Mouse (Mus musculus): ENCODE data around the gene Cd200r4. TPM values are rescaled to one million over a fixed set of nuclear protein-coding genes. Genes with fewer than 3 reads are reported as not detected.
"Not testable (repeated sequence)": the region's sequence is repeated elsewhere in the genome, so short reads cannot be mapped to it uniquely, and the experiment has no call there.

Gene Cd200r4
- total RNA-seq, 2 experiments from 2014 or later = not detected

GRCm38 (mm10) chr16:44833189-44833588, 21.7 kb downstream of the Cd200r4 start:
- DNase-seq (ENCODE audit: low spot score); intact Hi-C loops (cut with DNase I): not testable (repeated sequence)

- DNase-seq (ENCODE audit: low spot score) = no peak
- intact Hi-C loops (cut with DNase I) = no loop called here
Observed at GRCm38 (mm10) chr16:44866797-44867196, 55.3 kb downstream of the Cd200r4 start, which contains the start of gene Cd200r2. Cd200r2 (plus strand) TSS chr16:44867097.

DNA sequence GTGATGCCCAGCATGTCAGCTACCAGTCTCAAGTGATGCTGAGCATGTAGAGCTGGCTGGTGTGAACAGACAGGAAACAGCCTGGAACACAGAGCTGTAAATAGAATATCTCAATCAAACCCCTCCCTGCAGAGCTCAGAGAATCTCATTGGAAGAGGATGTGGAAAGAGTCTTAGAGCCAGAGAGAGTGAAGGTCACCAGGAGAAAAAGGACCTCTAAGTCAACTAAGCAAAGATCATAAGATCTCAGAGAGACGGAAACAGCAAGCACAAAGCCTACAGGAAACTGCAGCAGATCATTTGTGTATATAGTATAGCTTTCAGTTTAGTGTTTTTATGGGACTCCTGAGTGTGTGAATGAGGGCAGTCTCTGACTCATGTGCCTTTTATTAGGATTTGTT, 63.6 kb downstream of the Cd200r4 start:
- DNase-seq (ENCODE audit: low spot score) = no peak
- intact Hi-C loops (cut with DNase I) = no loop called here

GRCm38 (mm10) chr16:44876625-44877024, 65.1 kb downstream of the Cd200r4 start:
- DNase-seq (ENCODE audit: low spot score) = no peak
- intact Hi-C loops (cut with DNase I) = no loop called here

DNA sequence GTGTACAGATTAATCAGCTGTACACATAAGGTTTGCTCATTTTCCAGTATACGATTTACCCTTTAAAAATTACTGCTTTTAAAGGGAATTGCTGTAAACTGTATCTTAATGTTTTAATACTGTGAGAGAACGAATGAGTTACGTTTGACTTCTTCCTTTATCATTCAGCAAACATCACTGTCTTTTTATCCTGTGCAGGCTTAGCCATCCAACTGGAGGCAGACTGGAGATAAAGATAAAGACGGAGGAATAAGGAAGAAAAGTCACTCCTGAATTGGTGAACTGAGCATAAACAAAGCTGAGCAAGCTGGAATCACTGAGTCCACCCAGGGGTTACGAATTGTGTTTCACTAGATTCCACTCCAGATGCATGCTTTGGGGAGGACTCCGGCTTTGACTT, 66.1 kb downstream of the Cd200r4 start:
- DNase-seq (ENCODE audit: low spot score) = no peak
- intact Hi-C loops (cut with DNase I) = no loop called here

Other genes with a start within 250 kb of the Cd200r4 start
- gene Nepro, start 87.4 kb upstream of the Cd200r4 start, total RNA-seq (2021) = 1 to 10 TPM; 3.5 to 4.2 TPM
- 10 to 100 TPM in 1 of 2 experiments, 1 to 10 TPM in 1; 9.8 to 13.0 TPM for gene Gtpbp8, start 65.4 kb upstream of the Cd200r4 start, total RNA-seq (2021)
- gene Cd200r1, start 46.0 kb upstream of the Cd200r4 start, total RNA-seq (2021) = under 1 TPM; 0.48 to 0.49 TPM
- gene Cd200r2, start 55.4 kb downstream of the Cd200r4 start, total RNA-seq (2021) = not detected
- not detected for gene Cd200r3, start 131.9 kb downstream of the Cd200r4 start, total RNA-seq (2021)

All from heart, postnatal 25 days (tissue).